Mouse (Mus musculus) hindbrain, postnatal 0 days (tissue): ENCODE data around the gene Emg1. TPM values are rescaled to one million over a fixed set of nuclear protein-coding genes. Genes with fewer than 3 reads are reported as not detected.

Experiments used
- ATAC-seq: fragments of 200-750 bp; cut with Nextera tagmentation; 2 replicates; pipeline ENCODE4 v1.8.0; 2017; ENCODE audit warnings: mild to moderate bottlenecking, moderate TSS enrichment, moderate library complexity
- DNase-seq: peaks from one replicate; pipeline ENCODE4 v3.0.0-alpha.2; 2015; ENCODE audit warnings: low spot score
- H3K27ac ChIP-seq: fragments of 300-500 bp; sonication (generic); 2 replicates; pipeline ENCODE4 v1.5.1; 2014; ENCODE audit warnings: mild to moderate bottlenecking
- H3K27me3 ChIP-seq: fragments of 300-500 bp; sonication (generic); 2 replicates; pipeline ENCODE4 v1.6.1; 2014; ENCODE audit warnings: low read length, mixed read lengths; ENCODE audit not compliant: insufficient read depth
- H3K36me3 ChIP-seq: fragments of 300-500 bp; sonication (generic); 2 replicates; pipeline ENCODE4 v1.6.1; 2014; ENCODE audit warnings: low read length, mixed read lengths; ENCODE audit not compliant: insufficient read depth
- H3K4me1 ChIP-seq: fragments of 300-500 bp; sonication (generic); 2 replicates; pipeline ENCODE4 v1.6.1; 2014; ENCODE audit warnings: antibody characterized with exemption, low read length, mixed read lengths; ENCODE audit not compliant: insufficient read depth
- H3K4me2 ChIP-seq: fragments of 300-500 bp; sonication (generic); 2 replicates; pipeline ENCODE4 v1.6.1; 2014; ENCODE audit warnings: low read depth, mild to moderate bottlenecking, low read length, moderate library complexity, mixed read lengths
- H3K4me3 ChIP-seq: fragments of 300-500 bp; sonication (generic); 2 replicates; pipeline ENCODE4 v1.5.1; 2014; ENCODE audit warnings: low read length
- H3K9ac ChIP-seq: fragments of 300-500 bp; sonication (generic); replicated peaks from 2 replicates; pipeline ENCODE4 v1.6.1; 2014; ENCODE audit warnings: mild to moderate bottlenecking, low read length, moderate library complexity, mixed read lengths
- H3K9me3 ChIP-seq: fragments of 300-500 bp; sonication (generic); 2 replicates; pipeline ENCODE4 v1.6.1; 2016; ENCODE audit warnings: low read length, mixed read lengths
- CTCF ChIP-seq: IDR thresholded peaks from 2 replicates; pipeline ENCODE4 v1.5.1; 2016; ENCODE audit warnings: antibody characterized with exemption, control low read depth, low read depth
- WGBS: fragments of 180-500 bp; shearing (Covaris S2); extraction: QIAGEN DNeasy Blood & Tissue Kit; methylation state at CpG from one replicate; pipeline ENCODE4 v1.1.7; 2014; 5-methylcytosine and 5-hydroxymethylcytosine counted together
- polyA plus RNA-seq: library from polyadenylated mRNA; unstranded; fragments of >200 nt; fragmentation: Nextera tagmentation; extraction: Ambion mirVana; gene quantifications from 2 replicates; pipeline ENCODE4 v1.2.1, GENCODE M21; 2015
- total RNA-seq: library from RNA; depleted of rRNA; stranded (reverse); fragments of >200 nt; gene quantifications from 2 replicates; pipeline ENCODE4 v1.2.3, GENCODE M21; 2014; rRNA removed

Gene Emg1
- total RNA-seq (75.8 and 102 TPM in 2 replicates), polyA plus RNA-seq (100 and 102 TPM in 2 replicates)

- H3K36me3 ChIP-seq: peaks cover 25% of the 10 kb centered on the region; the same call in 1 of the 2 replicates
- ATAC-seq (peak; percentile 98), DNase-seq (peak; percentile 99)
- peak; percentile 20; the same call in 1 of the 2 replicates for TF ChIP-seq CTCF
- peak within 1 kb of the TSS; percentile 97 for H3K9ac ChIP-seq
- H3K4me2 ChIP-seq: peak within 1 kb of the TSS; percentile 93
- peak within 1 kb of the TSS; percentile 99 for H3K4me3 ChIP-seq
- peak within 1 kb of the TSS; percentile 89 for H3K27ac ChIP-seq
- H3K27me3 ChIP-seq: no peaks in the 10 kb centered on the region
- 2% methylated on average over 72 of the region's 76 CpGs for WGBS
- peaks cover 27% of the 10 kb centered on the region for H3K4me1 ChIP-seq
- H3K9me3 ChIP-seq: no peaks in the 10 kb centered on the region
Observed at GRCm38 (mm10) chr6:124711824-124712782, at the start of gene Emg1, which contains the start of gene Phb2. TSS of gene Emg1 (minus strand) at chr6:124712178. TSS of gene Phb2 (plus strand) at chr6:124712336.

DNA sequence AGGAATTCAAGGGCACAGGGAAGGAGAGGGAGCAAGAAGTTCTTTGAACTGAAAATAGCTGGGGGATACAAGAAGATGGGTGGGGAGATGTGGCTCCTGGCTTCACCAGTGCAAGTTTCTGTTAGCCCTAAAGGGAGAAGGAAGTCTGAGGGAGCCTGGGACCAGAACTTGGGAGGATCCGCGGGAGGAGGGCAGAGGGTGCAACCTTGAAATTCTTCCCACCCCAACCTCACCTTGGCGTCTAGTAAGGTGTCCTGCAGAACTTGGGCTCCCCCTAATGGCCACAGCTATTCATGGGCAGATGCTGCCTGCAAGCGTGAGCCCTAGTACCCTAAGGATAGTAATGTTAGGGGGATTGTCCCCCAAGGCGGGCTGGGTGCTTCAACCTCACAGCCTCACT, 47.3 kb upstream of the Emg1 start:
- H3K9me3 ChIP-seq: no peaks in the 10 kb centered on the region
- WGBS: 1% methylated on average over 5 of the region's 5 CpGs
- H3K27me3 ChIP-seq: no peaks in the 10 kb centered on the region
- ATAC-seq: no peak
- H3K4me1 ChIP-seq: peaks cover 28% of the 10 kb centered on the region
- H3K4me3 ChIP-seq: no peak overlapping the region
- H3K36me3 ChIP-seq: no peaks in the 10 kb centered on the region; the same call in 1 of the 2 replicates
- TF ChIP-seq CTCF: peak; percentile 87
- no peak overlapping the region for H3K4me2 ChIP-seq
- H3K27ac ChIP-seq: peak overlapping the region; percentile 97
- peak; percentile 83 for DNase-seq
- H3K9ac ChIP-seq: no peak overlapping the region

- Histone ChIP-seq H3K36me3 (no peaks in the 10 kb centered on the region; the same call in 1 of the 2 replicates), H3K27me3 (no peaks in the 10 kb centered on the region), H3K9ac (no peak overlapping the region), H3K27ac (peak overlapping the region; percentile 97), H3K4me3 (no peak overlapping the region), H3K4me2 (no peak overlapping the region), H3K4me1 (peaks cover 31% of the 10 kb centered on the region), H3K9me3 (no peaks in the 10 kb centered on the region)
- 51% methylated on average over 2 of the region's 2 CpGs for WGBS
- no peak for ATAC-seq
- no peak for TF ChIP-seq CTCF
- DNase-seq: no peak
Observed at GRCm38 (mm10) chr6:124758849-124759232, 46.9 kb upstream of the Emg1 start.

GRCm38 (mm10) chr6:124757909-124758848, 46.2 kb upstream of the Emg1 start:
- H3K4me1 ChIP-seq: peaks cover 34% of the 10 kb centered on the region
- DNase-seq (peak; percentile 83), ATAC-seq (peak; percentile 70)
- H3K9ac ChIP-seq: peak overlapping the region; percentile 94
- H3K4me2 ChIP-seq: peak overlapping the region; percentile 85
- H3K36me3 ChIP-seq: no peaks in the 10 kb centered on the region; the same call in 1 of the 2 replicates
- peak overlapping the region; percentile 85 for H3K4me3 ChIP-seq
- WGBS: 10% methylated on average over 5 of the region's 5 CpGs
- peak overlapping the region; percentile 97 for H3K27ac ChIP-seq
- no peak for TF ChIP-seq CTCF
- no peaks in the 10 kb centered on the region for H3K9me3 ChIP-seq
- H3K27me3 ChIP-seq: no peaks in the 10 kb centered on the region

GRCm38 (mm10) chr6:124757351-124757880, 45.4 kb upstream of the Emg1 start:
- Histone ChIP-seq H3K4me3 (peak overlapping the region; percentile 85), H3K4me1 (peaks cover 34% of the 10 kb centered on the region), H3K9ac (peak overlapping the region; percentile 94), H3K4me2 (peak overlapping the region; percentile 85), H3K9me3 (no peaks in the 10 kb centered on the region), H3K27me3 (no peaks in the 10 kb centered on the region), H3K27ac (peak overlapping the region; percentile 97), H3K36me3 (no peaks in the 10 kb centered on the region)
- ATAC-seq (no peak), DNase-seq (no peak)
- 3% methylated on average over 5 of the region's 5 CpGs for WGBS
- TF ChIP-seq CTCF: no peak

GRCm38 (mm10) chr6:124756652-124757350, 44.8 kb upstream of the Emg1 start:
- 2% methylated on average over 39 of the region's 54 CpGs for WGBS
- ATAC-seq: peak; percentile 82
- H3K4me3 ChIP-seq: peak overlapping the region; percentile 85
- H3K4me2 ChIP-seq: peak overlapping the region; percentile 85
- H3K36me3 ChIP-seq: no peaks in the 10 kb centered on the region
- peak; percentile 88 for DNase-seq
- no peaks in the 10 kb centered on the region for H3K27me3 ChIP-seq
- peak overlapping the region; percentile 94 for H3K9ac ChIP-seq
- peaks cover 34% of the 10 kb centered on the region for H3K4me1 ChIP-seq
- no peaks in the 10 kb centered on the region for H3K9me3 ChIP-seq
- H3K27ac ChIP-seq: peak overlapping the region; percentile 97
- TF ChIP-seq CTCF: no peak
